Mouse (Mus musculus) CH12.LX (cell line): Measurements from ENCODE around the gene Olig1. TPM values are rescaled to one million over a fixed set of nuclear protein-coding genes. Genes with fewer than 3 reads are reported as not detected.

Experiments used
- DNase-seq: peaks from one replicate; pipeline ENCODE4 v3.0.0-alpha.2; 2013; ENCODE audit errors: extremely low read depth
- H3K27ac ChIP-seq: 2 replicates; pipeline ENCODE4 v1.5.1; 2012; ENCODE audit warnings: low read depth, mild to moderate bottlenecking, control low read depth, moderate library complexity; ENCODE audit not compliant: insufficient read depth
- H3K27me3 ChIP-seq: replicated peaks from 2 replicates; pipeline ENCODE3; 2012; ENCODE audit warnings: inconsistent platforms
- H3K36me3 ChIP-seq, 2 experiments: replicated peaks in 1 of 2; 2 replicates each; pipeline versions ENCODE3 to v1.6.1; 2012; ENCODE audit warnings: inconsistent platforms in 1 of 2, low read length in 1 of 2, mild to moderate bottlenecking in 1 of 2, mixed read lengths in 1 of 2, moderate library complexity in 1 of 2; ENCODE audit not compliant: control insufficient read depth in 1 of 2, insufficient read depth in 1 of 2
- H3K4me1 ChIP-seq, 2 experiments: 2 replicates each; pipeline ENCODE4 v1.6.1; 2012; ENCODE audit warnings: inconsistent platforms in 1 of 2, moderate library complexity in 1 of 2; ENCODE audit not compliant: insufficient read depth in 2 of 2, control insufficient read depth in 1 of 2
- H3K4me2 ChIP-seq: 2 replicates; pipeline ENCODE4 v1.6.1; 2012; ENCODE audit warnings: low read depth, mild to moderate bottlenecking, control low read depth; ENCODE audit not compliant: poor library complexity, insufficient read depth, severe bottlenecking
- H3K4me3 ChIP-seq, 3 experiments: fragments of 150-350 bp in 1 of 3; sonication (generic) in 1 of 3; replicated peaks in 1 of 3; 2 replicates each; pipeline versions ENCODE3 to v1.5.1; 2011 to 2012; ENCODE audit warnings: low read depth in 2 of 3, low read length in 2 of 3, mild to moderate bottlenecking in 2 of 3, moderate library complexity in 2 of 3, control low read depth in 1 of 3, improper control_type of control experiment in 1 of 3, inconsistent platforms in 1 of 3, mixed read lengths in 1 of 3; ENCODE audit not compliant: poor library complexity in 1 of 3
- H3K79me2 ChIP-seq: replicated peaks from 2 replicates; pipeline ENCODE4 v1.6.1; 2012; ENCODE audit warnings: mild to moderate bottlenecking, moderate library complexity; ENCODE audit not compliant: control insufficient read depth, poor library complexity, insufficient read depth, severe bottlenecking; ENCODE audit errors: extremely low read depth
- H3K9ac ChIP-seq: 2 replicates; pipeline ENCODE4 v1.6.1; 2012; ENCODE audit warnings: low read depth, mild to moderate bottlenecking, control low read depth, moderate library complexity; ENCODE audit not compliant: insufficient read depth
- H3K9me3 ChIP-seq: replicated peaks from 2 replicates; pipeline ENCODE3; 2012; ENCODE audit warnings: low read length, inconsistent platforms, mixed read lengths
- BHLHE40 ChIP-seq: IDR thresholded peaks from 2 replicates; pipeline ENCODE4 v1.6.1; 2011; ENCODE audit warnings: mild to moderate bottlenecking, low read depth, low read length, improper control_type of control experiment
- CHD1 ChIP-seq: IDR thresholded peaks from 2 replicates; pipeline ENCODE4 v1.6.1; 2012; ENCODE audit warnings: low read depth, low read length, improper control_type of control experiment, inconsistent platforms
- CHD2 ChIP-seq: IDR thresholded peaks from 2 replicates; pipeline ENCODE4 v1.6.1; 2011; ENCODE audit warnings: low read length, improper control_type of control experiment
- CTCF ChIP-seq, 2 experiments: IDR thresholded peaks in 1 of 2; conservative IDR thresholded peaks in 1 of 2; 2 replicates each; pipeline ENCODE4 v1.5.1; 2011 to 2012; ENCODE audit warnings: low read depth in 2 of 2, low read length in 2 of 2, improper control_type of control experiment in 1 of 2, inconsistent platforms in 1 of 2, mild to moderate bottlenecking in 1 of 2, moderate library complexity in 1 of 2
- ELF1 ChIP-seq: IDR thresholded peaks from 2 replicates; pipeline ENCODE4 v1.6.1; 2014; ENCODE audit warnings: low read depth, mild to moderate bottlenecking, inconsistent platforms, low read length, improper control_type of control experiment
- ETS1 ChIP-seq: conservative IDR thresholded peaks from 2 replicates; pipeline ENCODE4 v1.6.1; 2012; ENCODE audit warnings: low read depth, mild to moderate bottlenecking, inconsistent platforms, low read length, improper control_type of control experiment, moderate library complexity
- GABPA ChIP-seq: IDR thresholded peaks from 2 replicates; pipeline ENCODE4 v1.6.1; 2012; ENCODE audit warnings: low read depth, low read length, improper control_type of control experiment, inconsistent platforms; ENCODE audit not compliant: insufficient replicate concordance
- HCFC1 ChIP-seq: IDR thresholded peaks from 2 replicates; pipeline ENCODE4 v1.6.1; 2012; ENCODE audit warnings: low read depth, mild to moderate bottlenecking, inconsistent platforms, low read length, improper control_type of control experiment
- JUN ChIP-seq: IDR thresholded peaks from 2 replicates; pipeline ENCODE4 v1.6.1; 2011; ENCODE audit warnings: low read depth, mild to moderate bottlenecking, low read length, improper control_type of control experiment, moderate library complexity; ENCODE audit not compliant: insufficient read depth
- KAT2A ChIP-seq: IDR thresholded peaks from 2 replicates; pipeline ENCODE4 v1.6.1; 2012; ENCODE audit warnings: low read length, improper control_type of control experiment, inconsistent platforms; ENCODE audit not compliant: insufficient replicate concordance
- MAFK ChIP-seq: IDR thresholded peaks from 2 replicates; pipeline ENCODE4 v1.6.1; 2011; ENCODE audit warnings: low read length, improper control_type of control experiment; ENCODE audit not compliant: insufficient replicate concordance
- MAX ChIP-seq: IDR thresholded peaks from 2 replicates; pipeline ENCODE4 v1.6.1; 2011; ENCODE audit warnings: low read length, improper control_type of control experiment
- MEF2A ChIP-seq: IDR thresholded peaks from 2 replicates; pipeline ENCODE4 v1.6.1; 2014; ENCODE audit warnings: low read depth, mild to moderate bottlenecking, inconsistent platforms, low read length, improper control_type of control experiment, borderline replicate concordance
- MXI1 ChIP-seq: IDR thresholded peaks from 2 replicates; pipeline ENCODE4 v1.6.1; 2011; ENCODE audit warnings: mild to moderate bottlenecking, low read depth, low read length, improper control_type of control experiment
- MYC ChIP-seq: IDR thresholded peaks from 2 replicates; pipeline ENCODE4 v1.6.1; 2011; ENCODE audit warnings: low read depth, mild to moderate bottlenecking, improper control_type of control experiment, low read length
- NRF1 ChIP-seq: IDR thresholded peaks from 2 replicates; pipeline ENCODE4 v1.6.1; 2014; ENCODE audit warnings: low read depth, mild to moderate bottlenecking, inconsistent platforms, low read length, improper control_type of control experiment, moderate library complexity
- PAX5 ChIP-seq: IDR thresholded peaks from 2 replicates; pipeline ENCODE4 v1.6.1; 2012; ENCODE audit warnings: low read length, inconsistent platforms, mixed read lengths
- POLR2A ChIP-seq: IDR thresholded peaks from 2 replicates; pipeline ENCODE4 v1.6.1; 2011; ENCODE audit warnings: low read depth, mild to moderate bottlenecking, improper control_type of control experiment, low read length
- POLR2AphosphoS2 ChIP-seq: IDR thresholded peaks from 2 replicates; pipeline ENCODE4 v1.6.1; 2011; ENCODE audit warnings: low read depth, low read length, improper control_type of control experiment
- RAD21 ChIP-seq: IDR thresholded peaks from 2 replicates; pipeline ENCODE4 v1.6.1; 2011; ENCODE audit warnings: low read depth, mild to moderate bottlenecking, low read length, improper control_type of control experiment, moderate library complexity
- RCOR1 ChIP-seq: conservative IDR thresholded peaks from 2 replicates; pipeline ENCODE4 v1.6.1; 2012; ENCODE audit warnings: low read depth, mild to moderate bottlenecking, inconsistent platforms, low read length, improper control_type of control experiment
- SMC3 ChIP-seq: IDR thresholded peaks from 2 replicates; pipeline ENCODE4 v1.6.1; 2011; ENCODE audit warnings: low read depth, low read length, improper control_type of control experiment
- TBP ChIP-seq: conservative IDR thresholded peaks from 2 replicates; pipeline ENCODE4 v1.6.1; 2011; ENCODE audit warnings: low read depth, low read length, improper control_type of control experiment
- UBTF ChIP-seq: IDR thresholded peaks from 2 replicates; pipeline ENCODE4 v1.6.1; 2012; ENCODE audit warnings: low read depth, mild to moderate bottlenecking, inconsistent platforms, low read length, improper control_type of control experiment, moderate library complexity
- USF2 ChIP-seq: conservative IDR thresholded peaks from 2 replicates; pipeline ENCODE4 v1.6.1; 2011; ENCODE audit warnings: low read depth, low read length, improper control_type of control experiment
- ZMIZ1 ChIP-seq: IDR thresholded peaks from 2 replicates; pipeline ENCODE4 v1.6.1; 2012; ENCODE audit warnings: low read depth, mild to moderate bottlenecking, inconsistent platforms, low read length, improper control_type of control experiment
- ZNF384 ChIP-seq: IDR thresholded peaks from 2 replicates; pipeline ENCODE4 v1.6.1; 2012; ENCODE audit warnings: low read depth, low read length, improper control_type of control experiment, inconsistent platforms
- dilution Hi-C: fragments of 300-500 bp; cut with MboI; formaldehyde crosslinking; loops from 2 replicates; pipeline ENCODE4 v1.14.3; 2020; ENCODE audit warnings: low sequenced_read_pairs; ENCODE audit not compliant: extremely low pct_unique_long_range_greater_than_20kb, extremely low pct_ligation_motif_present
- in situ Hi-C: fragments of 300-500 bp; cut with MboI; formaldehyde crosslinking; loops from 3 replicates; pipeline ENCODE4 v1.14.3; 2019; ENCODE audit warnings: low sequenced_read_pairs, low pct_ligation_motif_present, low pct_unique_long_range_greater_than_20kb, mixed read lengths
- polyA plus RNA-seq: library from polyadenylated mRNA; unstranded; fragments of >175 nt; gene quantifications from 2 replicates; pipeline ENCODE4 v1.2.1, GENCODE M21; 2012; ENCODE audit warnings: low read depth; ENCODE audit not compliant: insufficient read length
- total RNA-seq, 2 experiments: library from RNA; depleted of rRNA; stranded (reverse); fragments of 300-350 nt in 1 of 2; fragments of >200 nt in 1 of 2; gene quantifications; 2 replicates each; pipeline ENCODE4 v1.2.3; 2012 to 2014

The Olig1 gene
- total and polyA plus RNA-seq, 3 experiments, result not detected

- Histone ChIP-seq H3K4me1 (peaks cover 5 to 13% of the 10 kb centered on the region in 2 experiments), H3K79me2 (no peaks in the 10 kb centered on the region), H3K36me3 (no peaks in the 10 kb centered on the region), H3K4me3 (no peak overlapping the region), H3K27ac (no peak overlapping the region), H3K27me3 (peaks cover 89% of the 10 kb centered on the region), H3K4me2 (no peak overlapping the region), H3K9me3 (no peaks in the 10 kb centered on the region), H3K9ac (no peak overlapping the region)
- TF ChIP-seq NRF1 (no peak), BHLHE40 (no peak), USF2 (no peak), UBTF (no peak), SMC3 (no peak), MAFK (no peak), MAX (no peak), POLR2AphosphoS2 (no peak), CTCF (conservative IDR thresholded peaks at IDR 0.05 in 1 of 2, IDR thresholded peaks at IDR 0.05 in 1 of 2; ENCODE audit: low read depth in 2 of 2, low read length in 2 of 2) (no peak), POLR2A (no peak), ZMIZ1 (no peak), ZNF384 (no peak), HCFC1 (no peak), RCOR1 (no peak)
- in situ Hi-C loops, result no loop called here
- dilution Hi-C loops, result no loop called here
- DNase-seq, result no peak
Measured at GRCm38 (mm10) chr16:91300641-91301441, 31.3 kb downstream of the Olig1 start.

GRCm38 (mm10) chr16:91301454-91301853, 31.9 kb downstream of the Olig1 start:
- no peak overlapping the region for H3K4me2 ChIP-seq
- TF ChIP-seq KAT2A (no peak), MYC (no peak), CHD2 (no peak), CHD1 (no peak), NRF1 (no peak), BHLHE40 (no peak), TBP (no peak), MXI1 (no peak), RAD21 (no peak), UBTF (no peak), PAX5 (no peak), MEF2A (no peak), GABPA (no peak), ETS1 (no peak), ELF1 (no peak), ZNF384 (no peak), JUN (no peak)
- no peak overlapping the region for H3K9ac ChIP-seq
- no peak for DNase-seq
- H3K9me3 ChIP-seq, result no peaks in the 10 kb centered on the region
- H3K4me1 ChIP-seq, result peaks cover 5 to 13% of the 10 kb centered on the region in 2 experiments
- no peaks in the 10 kb centered on the region for H3K36me3 ChIP-seq
- no peak overlapping the region for H3K4me3 ChIP-seq
- no peaks in the 10 kb centered on the region for H3K79me2 ChIP-seq
- H3K27me3 ChIP-seq, result peaks cover 87% of the 10 kb centered on the region
- H3K27ac ChIP-seq, result no peak overlapping the region
- in situ Hi-C loops (no loop called here), dilution Hi-C loops (no loop called here)
